Comparison of ENCODE assay signal across 8 mouse cellular contexts in genomic region chr5:148549307-148549706, GRCm38 (mm10). TPM values are rescaled to one million over a fixed set of nuclear protein-coding genes. Genes with fewer than 3 reads are reported as not detected.
DNase-seq lines count a peak whose midpoint lies in the region; ATAC-seq and TF ChIP-seq lines count a peak whose summit lies in the region.

No protein-coding gene starts in this region.

- no peak overlapping the region for H3K4me3 ChIP-seq in stomach, embryonic 14.5 days (ENCODE audit: low read depth, low read length)
- no peak overlapping the region for H3K4me3 ChIP-seq in stomach, postnatal 0 days (ENCODE audit: low read depth, low read length)
- H3K4me3 ChIP-seq in hindbrain, embryonic 15.5 days, result peak overlapping the region; percentile 64
- H3K4me3 ChIP-seq in olfactory bulb, adult 2 months (ENCODE audit: insufficient read depth, low read depth, low read length), result peak overlapping the region; percentile 36; the same call in 1 of the 2 replicates

- no peak for TF ChIP-seq CTCF in stomach, postnatal 0 days (IDR thresholded peaks at IDR 0.05; ENCODE audit: low read depth)
- no peak for TF ChIP-seq CTCF in olfactory bulb, adult 2 months (IDR thresholded peaks at IDR 0.05; ENCODE audit: insufficient read depth, low read depth, low read length)

- WGBS in stomach, embryonic 14.5 days, result 22% methylated on average over 4 of the region's 4 CpGs
- WGBS in stomach, postnatal 0 days, result 45% methylated on average over 4 of the region's 4 CpGs
- WGBS in hindbrain, embryonic 15.5 days, result 13% methylated on average over 4 of the region's 4 CpGs
- WGBS in olfactory bulb, adult 2 months, result 14% methylated on average over 4 of the region's 4 CpGs

- H3K4me1 ChIP-seq in stomach, embryonic 14.5 days (ENCODE audit: control insufficient read depth, insufficient read depth, low read length), result peaks cover 30% of the 10 kb centered on the region; the same call in 1 of the 2 replicates
- H3K4me1 ChIP-seq in stomach, postnatal 0 days (replicated peaks; ENCODE audit: control insufficient read depth, insufficient read depth), result 0 out of 2 replicates have a peak, but pooled peaks cover 6% of the 10 kb centered on the region
- H3K4me1 ChIP-seq in hindbrain, embryonic 15.5 days (replicated peaks), result peaks cover 42% of the 10 kb centered on the region
- H3K4me1 ChIP-seq in olfactory bulb, adult 2 months (ENCODE audit: control insufficient read depth, insufficient read depth, low read length), result peaks cover 14% of the 10 kb centered on the region

- H3K27ac ChIP-seq in stomach, embryonic 14.5 days (ENCODE audit: low read length), result no peak overlapping the region
- no peak overlapping the region for H3K27ac ChIP-seq in stomach, postnatal 0 days (replicated peaks)
- H3K27ac ChIP-seq in hindbrain, embryonic 15.5 days (replicated peaks), result no peak overlapping the region
- H3K27ac ChIP-seq in olfactory bulb, adult 2 months (ENCODE audit: insufficient read depth, low read depth, low read length), result 0 out of 2 replicates have a peak overlapping the region, but pooled peaks have one; percentile 21

- TF ChIP-seq POLR2A in olfactory bulb, adult 2 months (IDR thresholded peaks at IDR 0.05; ENCODE audit: insufficient read depth, low read depth, low read length), result no peak

- DNase-seq in gastrocnemius, adult 18-20 months (ENCODE audit: low spot score), result peak; percentile 25
- DNase-seq in gastrocnemius, postnatal 4 days (ENCODE audit: low spot score in 2 of 2), result no peak
- DNase-seq in stomach, postnatal 0 days (ENCODE audit: low spot score), result no peak
- DNase-seq in layer of hippocampus, postnatal 10 days (ENCODE audit: low spot score in 2 of 2), result no peak
- DNase-seq in adrenal gland, adult 18-20 months (ENCODE audit: low spot score in 2 of 2), result no peak

- H3K27me3 ChIP-seq in stomach, embryonic 14.5 days (ENCODE audit: control insufficient read depth, insufficient read depth, low read length), result no peaks in the 10 kb centered on the region
- no peaks in the 10 kb centered on the region for H3K27me3 ChIP-seq in stomach, postnatal 0 days (ENCODE audit: control insufficient read depth, insufficient read depth, low read length)
- no peaks in the 10 kb centered on the region for H3K27me3 ChIP-seq in hindbrain, embryonic 15.5 days

- H3K9me3 ChIP-seq in stomach, embryonic 14.5 days (ENCODE audit: control insufficient read depth, low read depth, low read length), result no peaks in the 10 kb centered on the region
- H3K9me3 ChIP-seq in stomach, postnatal 0 days (ENCODE audit: control insufficient read depth, low read length), result no peaks in the 10 kb centered on the region
- no peaks in the 10 kb centered on the region for H3K9me3 ChIP-seq in hindbrain, embryonic 15.5 days

- no peak for ATAC-seq in stomach, embryonic 14.5 days (ENCODE audit: insufficient number of reproducible peaks, insufficient read depth, low FRiP score, low read depth)
- ATAC-seq in stomach, postnatal 0 days (ENCODE audit: low FRiP score, low TSS enrichment), result no peak
- ATAC-seq in hindbrain, embryonic 15.5 days (ENCODE audit: low FRiP score, low read depth), result no peak

- no peak overlapping the region for H3K9ac ChIP-seq in stomach, embryonic 14.5 days (replicated peaks; ENCODE audit: low read depth, low read length)
- H3K9ac ChIP-seq in stomach, postnatal 0 days (ENCODE audit: low read length), result no peak overlapping the region
- no peak overlapping the region for H3K9ac ChIP-seq in hindbrain, embryonic 15.5 days

- no peak for TF ChIP-seq EP300 in stomach, postnatal 0 days (optimal IDR thresholded peaks at IDR 0.05)

- no peaks in the 10 kb centered on the region for H3K36me3 ChIP-seq in stomach, embryonic 14.5 days (ENCODE audit: control insufficient read depth, insufficient read depth, low read length)
- H3K36me3 ChIP-seq in stomach, postnatal 0 days (ENCODE audit: control insufficient read depth, insufficient read depth, low read length), result no peaks in the 10 kb centered on the region
- no peaks in the 10 kb centered on the region for H3K36me3 ChIP-seq in hindbrain, embryonic 15.5 days

- H3K4me2 ChIP-seq in stomach, embryonic 14.5 days (replicated peaks; ENCODE audit: low read depth, low read length), result peak overlapping the region; percentile 63; the same call in 1 of the 2 replicates
- no peak overlapping the region for H3K4me2 ChIP-seq in stomach, postnatal 0 days (replicated peaks; ENCODE audit: low read depth)
- H3K4me2 ChIP-seq in hindbrain, embryonic 15.5 days, result peak overlapping the region; percentile 81

RNA-seq across cellular contexts. Expression of gene Ubl3, which starts 3.3 kb away (rescaled TPM):
- total RNA-seq in gastrocnemius, adult 18-20 months (2021), result 100 to 1,000 TPM; 150 to 159 TPM
- 10 to 100 TPM; 82.3 to 92.1 TPM for total RNA-seq in gastrocnemius, postnatal 4 days (2021)
- 69.5 and 76.3 TPM in 2 replicates for polyA plus RNA-seq in stomach, embryonic 14.5 days (2014; fragmentation: Nextera tagmentation; extraction: Ambion mirVana)
- 117 and 123 TPM in 2 replicates for polyA plus RNA-seq in stomach, postnatal 0 days (2015; fragmentation: Nextera tagmentation; extraction: Ambion mirVana)
- polyA plus RNA-seq in hindbrain, embryonic 15.5 days (2015; fragmentation: Nextera tagmentation; extraction: Ambion mirVana), result 96.9 and 101 TPM in 2 replicates
- not detected in 2 replicates for polyA plus RNA-seq in olfactory bulb, adult 2 months (2012; ENCODE audit: insufficient read depth, insufficient read length, low replicate concordance, missing spikeins)
- 100 to 1,000 TPM; 126 to 140 TPM for total RNA-seq in layer of hippocampus, postnatal 10 days (2021)
- total RNA-seq in adrenal gland, adult 18-20 months (2021), result 100 to 1,000 TPM; 152 to 163 TPM

Comparison
In these comparisons a context has a peak if more than half of its experiments do, and no peak if none do; other contexts are left out.
1. H3K4me3 ChIP-seq: peak in hindbrain, embryonic 15.5 days (single experiment) and olfactory bulb, adult 2 months (single experiment); none in stomach, embryonic 14.5 days (single experiment) and stomach, postnatal 0 days (single experiment).